ENCODE assay signal across 7 mouse cellular contexts in genomic region chr13:63900679-63901302, GRCm38 (mm10).
DNase-seq lines count a peak whose midpoint lies in the region; ATAC-seq and TF ChIP-seq lines count a peak whose summit lies in the region.

No protein-coding gene starts in this region.

- H3K9me3 ChIP-seq in lung, postnatal 0 days (ENCODE audit: low read length) = no peaks in the 10 kb centered on the region
- H3K9me3 ChIP-seq in forebrain, embryonic 13.5 days (replicated peaks) = no peaks in the 10 kb centered on the region
- no peaks in the 10 kb centered on the region for H3K9me3 ChIP-seq in intestine, embryonic 15.5 days
- no peaks in the 10 kb centered on the region for H3K9me3 ChIP-seq in neural tube, embryonic 15.5 days (replicated peaks)

- 26% methylated on average over 12 of the region's 12 CpGs for WGBS in lung, postnatal 0 days
- 9% methylated on average over 12 of the region's 12 CpGs for WGBS in forebrain, embryonic 13.5 days
- WGBS in intestine, embryonic 15.5 days = 38% methylated on average over 12 of the region's 12 CpGs
- WGBS in neural tube, embryonic 15.5 days = 19% methylated on average over 12 of the region's 12 CpGs

- no peaks in the 10 kb centered on the region for H3K27me3 ChIP-seq in lung, postnatal 0 days (replicated peaks; ENCODE audit: insufficient read depth, low read length)
- peaks cover 33% of the 10 kb centered on the region for H3K27me3 ChIP-seq in forebrain, embryonic 13.5 days
- no peaks in the 10 kb centered on the region for H3K27me3 ChIP-seq in intestine, embryonic 15.5 days (replicated peaks)
- 0 out of 2 replicates have a peak, but pooled peaks cover 2% of the 10 kb centered on the region for H3K27me3 ChIP-seq in neural tube, embryonic 15.5 days (replicated peaks)

- peak overlapping the region; percentile 1; the same call in 1 of the 2 replicates for H3K9ac ChIP-seq in lung, postnatal 0 days (replicated peaks; ENCODE audit: low read depth)
- 0 out of 2 replicates have a peak overlapping the region, but pooled peaks have one; percentile 41 for H3K9ac ChIP-seq in forebrain, embryonic 13.5 days
- H3K9ac ChIP-seq in intestine, embryonic 15.5 days = no peak overlapping the region
- H3K9ac ChIP-seq in neural tube, embryonic 15.5 days (replicated peaks) = peak overlapping the region; percentile 41; the same call in 1 of the 2 replicates

- H3K4me2 ChIP-seq in lung, postnatal 0 days (replicated peaks; ENCODE audit: low read depth, low read length) = peak overlapping the region; percentile 69
- peak overlapping the region; percentile 65 for H3K4me2 ChIP-seq in forebrain, embryonic 13.5 days
- H3K4me2 ChIP-seq in intestine, embryonic 15.5 days (replicated peaks) = peak overlapping the region; percentile 53
- peak overlapping the region; percentile 76 for H3K4me2 ChIP-seq in neural tube, embryonic 15.5 days

- H3K4me3 ChIP-seq in lung, postnatal 0 days (ENCODE audit: low read depth, low read length) = peak overlapping the region; percentile 29
- H3K4me3 ChIP-seq in forebrain, embryonic 13.5 days = peak overlapping the region; percentile 29
- no peak overlapping the region for H3K4me3 ChIP-seq in intestine, embryonic 15.5 days (replicated peaks)
- H3K4me3 ChIP-seq in neural tube, embryonic 15.5 days (replicated peaks) = peak overlapping the region; percentile 34

- H3K36me3 ChIP-seq in lung, postnatal 0 days (ENCODE audit: insufficient read depth, low read length) = no peaks in the 10 kb centered on the region
- H3K36me3 ChIP-seq in forebrain, embryonic 13.5 days (ENCODE audit: poor library complexity, severe bottlenecking) = peaks cover 11% of the 10 kb centered on the region; the same call in 1 of the 2 replicates
- H3K36me3 ChIP-seq in intestine, embryonic 15.5 days = no peaks in the 10 kb centered on the region
- peaks cover 12% of the 10 kb centered on the region; the same call in 1 of the 2 replicates for H3K36me3 ChIP-seq in neural tube, embryonic 15.5 days

- ATAC-seq in lung, postnatal 0 days = peak; percentile 56
- ATAC-seq in forebrain, embryonic 13.5 days = no peak; the same call in 1 of the 2 replicates
- ATAC-seq in intestine, embryonic 15.5 days = peak; percentile 41; the same call in 1 of the 2 replicates
- 0 out of 2 replicates have a peak, but pooled peaks have one; percentile 13 for ATAC-seq in neural tube, embryonic 15.5 days (ENCODE audit: low FRiP score)

- TF ChIP-seq CTCF in lung, postnatal 0 days (IDR thresholded peaks at IDR 0.05) = no peak

- H3K4me1 ChIP-seq in lung, postnatal 0 days (ENCODE audit: insufficient read depth, low read depth, low read length) = peaks cover 9% of the 10 kb centered on the region; the same call in 1 of the 2 replicates
- H3K4me1 ChIP-seq in forebrain, embryonic 13.5 days = peaks cover 17% of the 10 kb centered on the region
- H3K4me1 ChIP-seq in intestine, embryonic 15.5 days (replicated peaks) = peaks cover 19% of the 10 kb centered on the region
- peaks cover 17% of the 10 kb centered on the region for H3K4me1 ChIP-seq in neural tube, embryonic 15.5 days

- peak; percentile 25 for DNase-seq in lung, postnatal 0 days (ENCODE audit: low spot score)
- no peak for DNase-seq in lung, adult 18-20 months
- no peak for DNase-seq in spleen, postnatal 36 days (ENCODE audit: low spot score in 2 of 2)
- no peak for DNase-seq in ovary, postnatal 36 days (ENCODE audit: low spot score)

- H3K27ac ChIP-seq in lung, postnatal 0 days (ENCODE audit: low read length) = no peak overlapping the region
- H3K27ac ChIP-seq in forebrain, embryonic 13.5 days = no peak overlapping the region
- no peak overlapping the region for H3K27ac ChIP-seq in intestine, embryonic 15.5 days
- H3K27ac ChIP-seq in neural tube, embryonic 15.5 days (replicated peaks) = peak overlapping the region; percentile 48; the same call in 1 of the 2 replicates

- no peak for TF ChIP-seq EP300 in lung, postnatal 0 days (IDR thresholded peaks at IDR 0.05)
